Mouse (Mus musculus): Measurements from ENCODE around the gene Mmp7. TPM values are rescaled to one million over a fixed set of nuclear protein-coding genes. Genes with fewer than 3 reads are reported as not detected.

Gene Mmp7
- total and polyA plus RNA-seq, 2 experiments from 2014 or later = not detected

- H3K27me3 ChIP-seq (ENCODE audit: control insufficient read depth, insufficient read depth, low read length) = no peaks in the 10 kb centered on the region
- H3K36me3 ChIP-seq (replicated peaks; ENCODE audit: control insufficient read depth, insufficient read depth, low read length) = no peaks in the 10 kb centered on the region
- WGBS = 81% methylated on average over 6 of the region's 6 CpGs
- H3K4me2 ChIP-seq (ENCODE audit: low read depth, low read length) = no peak overlapping the region
- ATAC-seq (ENCODE audit: insufficient read depth, low read depth) (no peak), DNase-seq (ENCODE audit: low spot score) (no peak)
- no peak for TF ChIP-seq CTCF (IDR thresholded peaks at IDR 0.05; ENCODE audit: low read depth)
- no peak for TF ChIP-seq EP300 (IDR thresholded peaks at IDR 0.05; ENCODE audit: low read depth)
- no peak overlapping the region for H3K9ac ChIP-seq (replicated peaks; ENCODE audit: low read depth, low read length)
- no peak overlapping the region for H3K4me3 ChIP-seq (ENCODE audit: low read depth, low read length)
- no peaks in the 10 kb centered on the region for H3K9me3 ChIP-seq (replicated peaks; ENCODE audit: control insufficient read depth, low read length)
- H3K27ac ChIP-seq (ENCODE audit: low read depth) = no peak overlapping the region
- H3K4me1 ChIP-seq (ENCODE audit: control insufficient read depth, insufficient read depth) = no peaks in the 10 kb centered on the region
Observed at GRCm38 (mm10) chr9:7659469-7660020, 32.3 kb upstream of the Mmp7 start.

- Histone ChIP-seq H3K4me3 (ENCODE audit: low read depth, low read length) (no peak overlapping the region), H3K9me3 (replicated peaks; ENCODE audit: control insufficient read depth, low read length) (no peaks in the 10 kb centered on the region), H3K27me3 (ENCODE audit: control insufficient read depth, insufficient read depth, low read length) (no peaks in the 10 kb centered on the region), H3K36me3 (replicated peaks; ENCODE audit: control insufficient read depth, insufficient read depth, low read length) (no peaks in the 10 kb centered on the region), H3K4me1 (ENCODE audit: control insufficient read depth, insufficient read depth) (no peaks in the 10 kb centered on the region), H3K4me2 (ENCODE audit: low read depth, low read length) (no peak overlapping the region), H3K9ac (replicated peaks; ENCODE audit: low read depth, low read length) (no peak overlapping the region), H3K27ac (ENCODE audit: low read depth) (no peak overlapping the region)
- 97% methylated on average over 1 of the region's 1 CpGs for WGBS
- DNase-seq (ENCODE audit: low spot score) (no peak), ATAC-seq (ENCODE audit: insufficient read depth, low read depth) (no peak)
- no peak for TF ChIP-seq EP300 (IDR thresholded peaks at IDR 0.05; ENCODE audit: low read depth)
- no peak for TF ChIP-seq CTCF (IDR thresholded peaks at IDR 0.05; ENCODE audit: low read depth)
Observed at GRCm38 (mm10) chr9:7661371-7661770, 30.5 kb upstream of the Mmp7 start.

- Histone ChIP-seq H3K9ac (replicated peaks; ENCODE audit: low read depth, low read length) (no peak overlapping the region), H3K9me3 (replicated peaks; ENCODE audit: control insufficient read depth, low read length) (no peaks in the 10 kb centered on the region), H3K4me1 (ENCODE audit: control insufficient read depth, insufficient read depth) (no peaks in the 10 kb centered on the region), H3K36me3 (replicated peaks; ENCODE audit: control insufficient read depth, insufficient read depth, low read length) (no peaks in the 10 kb centered on the region), H3K4me3 (ENCODE audit: low read depth, low read length) (no peak overlapping the region), H3K27me3 (ENCODE audit: control insufficient read depth, insufficient read depth, low read length) (no peaks in the 10 kb centered on the region), H3K4me2 (ENCODE audit: low read depth, low read length) (no peak overlapping the region), H3K27ac (ENCODE audit: low read depth) (no peak overlapping the region)
- 72% methylated on average over 1 of the region's 1 CpGs for WGBS
- DNase-seq (ENCODE audit: low spot score) (no peak), ATAC-seq (ENCODE audit: insufficient read depth, low read depth) (no peak)
- TF ChIP-seq CTCF (IDR thresholded peaks at IDR 0.05; ENCODE audit: low read depth) (no peak), EP300 (IDR thresholded peaks at IDR 0.05; ENCODE audit: low read depth) (no peak)
Observed at GRCm38 (mm10) chr9:7669674-7670073, 22.2 kb upstream of the Mmp7 start.

GRCm38 (mm10) chr9:7672985-7673384 lies 18.9 kb upstream of the Mmp7 start:
- no peak for TF ChIP-seq EP300 (IDR thresholded peaks at IDR 0.05; ENCODE audit: low read depth)
- no peak for TF ChIP-seq CTCF (IDR thresholded peaks at IDR 0.05; ENCODE audit: low read depth)
- DNase-seq (ENCODE audit: low spot score) (no peak), ATAC-seq (ENCODE audit: insufficient read depth, low read depth) (no peak)
- H3K4me2 ChIP-seq (ENCODE audit: low read depth, low read length) = no peak overlapping the region
- H3K9me3 ChIP-seq (replicated peaks; ENCODE audit: control insufficient read depth, low read length) = no peaks in the 10 kb centered on the region
- no peak overlapping the region for H3K4me3 ChIP-seq (ENCODE audit: low read depth, low read length)
- WGBS = 73% methylated on average over 9 of the region's 9 CpGs
- H3K27me3 ChIP-seq (ENCODE audit: control insufficient read depth, insufficient read depth, low read length) = no peaks in the 10 kb centered on the region
- H3K9ac ChIP-seq (replicated peaks; ENCODE audit: low read depth, low read length) = no peak overlapping the region
- no peak overlapping the region for H3K27ac ChIP-seq (ENCODE audit: low read depth)
- H3K36me3 ChIP-seq (replicated peaks; ENCODE audit: control insufficient read depth, insufficient read depth, low read length) = no peaks in the 10 kb centered on the region
- no peaks in the 10 kb centered on the region for H3K4me1 ChIP-seq (ENCODE audit: control insufficient read depth, insufficient read depth)

- Histone ChIP-seq H3K27me3 (ENCODE audit: control insufficient read depth, insufficient read depth, low read length) (no peaks in the 10 kb centered on the region), H3K9me3 (replicated peaks; ENCODE audit: control insufficient read depth, low read length) (no peaks in the 10 kb centered on the region), H3K36me3 (replicated peaks; ENCODE audit: control insufficient read depth, insufficient read depth, low read length) (no peaks in the 10 kb centered on the region), H3K4me2 (ENCODE audit: low read depth, low read length) (no peak overlapping the region), H3K4me3 (ENCODE audit: low read depth, low read length) (no peak overlapping the region), H3K9ac (replicated peaks; ENCODE audit: low read depth, low read length) (no peak overlapping the region), H3K27ac (ENCODE audit: low read depth) (no peak overlapping the region), H3K4me1 (ENCODE audit: control insufficient read depth, insufficient read depth) (no peaks in the 10 kb centered on the region)
- WGBS = 67% methylated on average over 2 of the region's 2 CpGs
- ATAC-seq (ENCODE audit: insufficient read depth, low read depth) (no peak), DNase-seq (ENCODE audit: low spot score) (no peak)
- TF ChIP-seq CTCF (IDR thresholded peaks at IDR 0.05; ENCODE audit: low read depth) (no peak), EP300 (IDR thresholded peaks at IDR 0.05; ENCODE audit: low read depth) (no peak)
Observed at GRCm38 (mm10) chr9:7678154-7678837, 13.6 kb upstream of the Mmp7 start.
